Mouse (Mus musculus): ENCODE measurements around the gene Bst1. TPM values are rescaled to one million over a fixed set of nuclear protein-coding genes. Genes with fewer than 3 reads are reported as not detected.

Gene Bst1
- polyA plus RNA-seq, 1 experiment from 2014 or later = 3.1 TPM

GRCm38 (mm10) chr5:43799530-43799929, 19.2 kb upstream of the Bst1 start:
- Histone ChIP-seq H3K4me1 (ENCODE audit: insufficient read depth) (peaks cover 4% of the 10 kb centered on the region; the same call in 1 of the 2 replicates), H3K9ac (replicated peaks) (no peak overlapping the region), H3K27ac (ENCODE audit: low read depth) (no peak overlapping the region), H3K9me3 (ENCODE audit: low read length) (no peaks in the 10 kb centered on the region), H3K36me3 (replicated peaks; ENCODE audit: insufficient read depth, low read length) (no peaks in the 10 kb centered on the region), H3K4me2 (ENCODE audit: low read depth, low read length) (no peak overlapping the region), H3K4me3 (ENCODE audit: low read depth, low read length) (no peak overlapping the region), H3K27me3 (ENCODE audit: insufficient read depth, low read length) (no peaks in the 10 kb centered on the region)
- DNase-seq = no peak
- WGBS (ENCODE audit: insufficient replicate concordance) = 54% methylated on average over 5 of the region's 5 CpGs
- ATAC-seq = peak; percentile 50; the same call in 1 of the 2 replicates
- TF ChIP-seq CTCF (IDR thresholded peaks at IDR 0.05; ENCODE audit: low read depth) (no peak), EP300 (IDR thresholded peaks at IDR 0.05; ENCODE audit: low read depth) (peak; percentile 78)

- no peaks in the 10 kb centered on the region for H3K9me3 ChIP-seq (ENCODE audit: low read length)
- H3K4me1 ChIP-seq (ENCODE audit: insufficient read depth) = 0 out of 2 replicates have a peak, but pooled peaks cover 4% of the 10 kb centered on the region
- no peak overlapping the region for H3K4me3 ChIP-seq (ENCODE audit: low read depth, low read length)
- TF ChIP-seq CTCF (IDR thresholded peaks at IDR 0.05; ENCODE audit: low read depth) (no peak), EP300 (IDR thresholded peaks at IDR 0.05; ENCODE audit: low read depth) (no peak)
- no peak overlapping the region for H3K9ac ChIP-seq (replicated peaks)
- 71% methylated on average over 1 of the region's 1 CpGs for WGBS (ENCODE audit: insufficient replicate concordance)
- H3K36me3 ChIP-seq (replicated peaks; ENCODE audit: insufficient read depth, low read length) = no peaks in the 10 kb centered on the region
- H3K27ac ChIP-seq (ENCODE audit: low read depth) = no peak overlapping the region; the same call in 1 of the 2 replicates
- H3K4me2 ChIP-seq (ENCODE audit: low read depth, low read length) = no peak overlapping the region
- H3K27me3 ChIP-seq (ENCODE audit: insufficient read depth, low read length) = no peaks in the 10 kb centered on the region
- no peak for ATAC-seq
- no peak for DNase-seq
These were observed 18.0 kb upstream of the Bst1 start for GRCm38 (mm10) chr5:43800700-43801099.

GRCm38 (mm10) chr5:43801253-43801652, 17.4 kb upstream of the Bst1 start:
- TF ChIP-seq CTCF (IDR thresholded peaks at IDR 0.05; ENCODE audit: low read depth) = no peak
- Histone ChIP-seq H3K4me1 (ENCODE audit: insufficient read depth) (0 out of 2 replicates have a peak, but pooled peaks cover 4% of the 10 kb centered on the region), H3K9me3 (ENCODE audit: low read length) (no peaks in the 10 kb centered on the region), H3K27me3 (ENCODE audit: insufficient read depth, low read length) (no peaks in the 10 kb centered on the region), H3K27ac (ENCODE audit: low read depth) (no peak overlapping the region), H3K36me3 (replicated peaks; ENCODE audit: insufficient read depth, low read length) (no peaks in the 10 kb centered on the region), H3K9ac (replicated peaks) (no peak overlapping the region), H3K4me2 (ENCODE audit: low read depth, low read length) (no peak overlapping the region), H3K4me3 (ENCODE audit: low read depth, low read length) (no peak overlapping the region)
- DNase-seq (no peak), ATAC-seq (no peak)

GRCm38 (mm10) chr5:43801798-43802197, 16.9 kb upstream of the Bst1 start:
- no peak overlapping the region for H3K9ac ChIP-seq (replicated peaks)
- no peaks in the 10 kb centered on the region for H3K27me3 ChIP-seq (ENCODE audit: insufficient read depth, low read length)
- no peak overlapping the region for H3K4me3 ChIP-seq (ENCODE audit: low read depth, low read length)
- WGBS (ENCODE audit: insufficient replicate concordance) = 63% methylated on average over 4 of the region's 4 CpGs
- no peak overlapping the region for H3K27ac ChIP-seq (ENCODE audit: low read depth)
- no peaks in the 10 kb centered on the region for H3K9me3 ChIP-seq (ENCODE audit: low read length)
- peak; percentile 79 for TF ChIP-seq EP300 (IDR thresholded peaks at IDR 0.05; ENCODE audit: low read depth)
- TF ChIP-seq CTCF (IDR thresholded peaks at IDR 0.05; ENCODE audit: low read depth) = no peak
- no peaks in the 10 kb centered on the region for H3K36me3 ChIP-seq (replicated peaks; ENCODE audit: insufficient read depth, low read length)
- no peak for ATAC-seq
- 0 out of 2 replicates have a peak, but pooled peaks cover 4% of the 10 kb centered on the region for H3K4me1 ChIP-seq (ENCODE audit: insufficient read depth)
- H3K4me2 ChIP-seq (ENCODE audit: low read depth, low read length) = no peak overlapping the region
- no peak for DNase-seq

- H3K27ac ChIP-seq (ENCODE audit: low read depth) = no peak overlapping the region
- DNase-seq = no peak
- H3K4me1 ChIP-seq (ENCODE audit: insufficient read depth) = peaks cover 7% of the 10 kb centered on the region; the same call in 1 of the 2 replicates
- no peaks in the 10 kb centered on the region for H3K9me3 ChIP-seq (ENCODE audit: low read length)
- H3K36me3 ChIP-seq (replicated peaks; ENCODE audit: insufficient read depth, low read length) = no peaks in the 10 kb centered on the region
- H3K9ac ChIP-seq (replicated peaks) = no peak overlapping the region
- H3K4me3 ChIP-seq (ENCODE audit: low read depth, low read length) = no peak overlapping the region
- ATAC-seq = no peak
- H3K4me2 ChIP-seq (ENCODE audit: low read depth, low read length) = no peak overlapping the region
- TF ChIP-seq EP300 (IDR thresholded peaks at IDR 0.05; ENCODE audit: low read depth) = no peak
- no peak for TF ChIP-seq CTCF (IDR thresholded peaks at IDR 0.05; ENCODE audit: low read depth)
- no peaks in the 10 kb centered on the region for H3K27me3 ChIP-seq (ENCODE audit: insufficient read depth, low read length)
- WGBS (ENCODE audit: insufficient replicate concordance) = 75% methylated on average over 2 of the region's 2 CpGs
These were observed 13.3 kb upstream of the Bst1 start for GRCm38 (mm10) chr5:43805401-43805800.

- H3K27me3 ChIP-seq (ENCODE audit: insufficient read depth, low read length) = no peaks in the 10 kb centered on the region
- H3K4me1 ChIP-seq (ENCODE audit: insufficient read depth) = peaks cover 5% of the 10 kb centered on the region; the same call in 1 of the 2 replicates
- 80% methylated on average over 7 of the region's 7 CpGs for WGBS (ENCODE audit: insufficient replicate concordance)
- H3K9ac ChIP-seq (replicated peaks) = no peak overlapping the region
- no peak overlapping the region for H3K4me3 ChIP-seq (ENCODE audit: low read depth, low read length)
- H3K4me2 ChIP-seq (ENCODE audit: low read depth, low read length) = no peak overlapping the region
- no peaks in the 10 kb centered on the region for H3K9me3 ChIP-seq (ENCODE audit: low read length)
- no peak for ATAC-seq
- no peak for TF ChIP-seq EP300 (IDR thresholded peaks at IDR 0.05; ENCODE audit: low read depth)
- TF ChIP-seq CTCF (IDR thresholded peaks at IDR 0.05; ENCODE audit: low read depth) = no peak
- H3K27ac ChIP-seq (ENCODE audit: low read depth) = no peak overlapping the region
- DNase-seq = no peak
- H3K36me3 ChIP-seq (replicated peaks; ENCODE audit: insufficient read depth, low read length) = no peaks in the 10 kb centered on the region
These were observed 12.3 kb upstream of the Bst1 start for GRCm38 (mm10) chr5:43806340-43806739.

GRCm38 (mm10) chr5:43806914-43807313, 11.8 kb upstream of the Bst1 start:
- TF ChIP-seq EP300 (IDR thresholded peaks at IDR 0.05; ENCODE audit: low read depth) (no peak), CTCF (IDR thresholded peaks at IDR 0.05; ENCODE audit: low read depth) (no peak)
- WGBS (ENCODE audit: insufficient replicate concordance) = 67% methylated on average over 4 of the region's 4 CpGs
- H3K4me3 ChIP-seq (ENCODE audit: low read depth, low read length) = no peak overlapping the region
- ATAC-seq (no peak), DNase-seq (no peak)
- no peaks in the 10 kb centered on the region for H3K36me3 ChIP-seq (replicated peaks; ENCODE audit: insufficient read depth, low read length)
- no peaks in the 10 kb centered on the region for H3K9me3 ChIP-seq (ENCODE audit: low read length)
- H3K9ac ChIP-seq (replicated peaks) = no peak overlapping the region
- no peaks in the 10 kb centered on the region for H3K27me3 ChIP-seq (ENCODE audit: insufficient read depth, low read length)
- H3K27ac ChIP-seq (ENCODE audit: low read depth) = no peak overlapping the region
- no peak overlapping the region for H3K4me2 ChIP-seq (ENCODE audit: low read depth, low read length)
- peaks cover 10% of the 10 kb centered on the region; the same call in 1 of the 2 replicates for H3K4me1 ChIP-seq (ENCODE audit: insufficient read depth)

Data from liver, postnatal 0 days (tissue).